Mouse (Mus musculus): ENCODE data around the gene Tmem131. TPM values are rescaled to one million over a fixed set of nuclear protein-coding genes. Genes with fewer than 3 reads are reported as not detected.

Gene Tmem131
- total RNA-seq, 2 experiments from 2014 or later = 168 to 214 TPM

DNA sequence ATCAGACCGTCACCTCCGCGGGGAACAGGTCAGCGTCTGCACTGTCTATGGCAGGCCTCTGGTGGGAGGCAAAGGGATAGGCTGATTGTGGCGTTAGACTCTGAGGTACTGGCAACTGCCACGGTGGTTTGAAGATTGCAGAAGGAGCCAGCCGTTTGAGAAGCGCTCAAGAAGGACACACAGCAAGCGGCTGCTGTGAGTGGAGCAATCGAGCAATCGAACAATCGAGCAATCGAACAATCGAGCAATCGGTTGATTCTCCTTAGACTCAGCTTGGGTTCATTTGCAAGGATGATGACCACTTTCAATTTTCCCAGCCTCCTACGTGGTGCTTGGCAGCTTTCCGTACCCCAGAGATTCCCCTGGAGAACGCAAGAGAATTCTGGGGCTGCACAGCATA, 184.4 kb downstream of the Tmem131 start:
- ATAC-seq (replicated peaks; ENCODE audit: low FRiP score, poor library complexity, severe bottlenecking) = no peak

DNA sequence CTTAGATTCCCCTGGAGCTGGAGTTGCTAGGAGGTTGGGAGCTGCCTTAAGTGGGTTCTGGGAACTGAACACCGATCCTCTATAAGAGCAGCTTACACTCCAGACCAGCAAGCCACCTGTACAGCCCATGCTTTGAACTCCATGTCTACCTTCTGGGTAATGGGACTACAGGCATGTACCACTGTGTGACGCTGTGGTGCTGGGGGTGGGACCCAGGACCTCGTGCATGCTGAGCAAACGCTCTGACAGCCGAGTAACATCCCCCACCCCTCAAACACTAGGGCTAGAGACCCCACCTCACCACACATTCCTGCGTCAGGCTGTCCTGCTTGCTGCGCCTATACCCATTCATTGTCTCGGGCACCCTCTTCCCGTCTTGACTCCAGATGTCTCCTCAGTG, 184.9 kb downstream of the Tmem131 start:
- ATAC-seq (replicated peaks; ENCODE audit: low FRiP score, poor library complexity, severe bottlenecking) = no peak

DNA sequence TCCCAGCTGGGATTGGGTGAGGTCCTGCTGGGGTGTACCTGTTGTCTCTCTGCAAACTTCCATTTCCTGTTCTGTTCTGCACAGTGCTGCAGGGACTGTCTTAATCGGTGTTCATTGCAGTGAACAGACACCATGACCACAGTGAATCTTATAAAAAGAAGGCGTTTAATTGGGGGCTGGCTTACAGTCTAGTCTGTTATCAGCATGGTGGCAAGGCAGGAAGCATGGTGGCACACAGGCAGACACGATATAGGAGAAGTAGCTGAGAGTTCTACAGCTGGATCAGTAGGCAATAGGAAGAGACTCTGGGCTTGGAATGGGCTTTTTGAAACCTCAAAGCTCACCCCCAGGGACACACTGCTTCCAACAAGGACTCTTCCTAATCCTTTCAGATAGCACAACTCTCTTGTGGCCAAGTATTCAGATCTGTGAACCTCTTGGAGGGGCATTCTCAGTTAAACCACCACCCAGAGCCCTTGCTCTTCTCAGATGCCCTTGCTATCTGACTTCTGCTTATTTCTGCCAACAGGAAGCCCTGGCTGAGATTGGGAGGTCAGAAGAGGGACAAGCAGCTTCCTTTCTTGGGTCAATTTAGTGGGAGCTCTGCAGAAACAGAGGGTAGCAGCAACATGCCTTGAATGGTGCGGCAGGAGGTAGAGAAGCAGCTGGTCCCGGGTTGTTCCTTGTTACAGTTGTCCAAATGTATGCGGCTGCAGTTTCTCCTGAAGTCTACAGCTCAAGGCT, 189.4 kb downstream of the Tmem131 start:
- no peak for ATAC-seq (replicated peaks; ENCODE audit: low FRiP score, poor library complexity, severe bottlenecking)

DNA sequence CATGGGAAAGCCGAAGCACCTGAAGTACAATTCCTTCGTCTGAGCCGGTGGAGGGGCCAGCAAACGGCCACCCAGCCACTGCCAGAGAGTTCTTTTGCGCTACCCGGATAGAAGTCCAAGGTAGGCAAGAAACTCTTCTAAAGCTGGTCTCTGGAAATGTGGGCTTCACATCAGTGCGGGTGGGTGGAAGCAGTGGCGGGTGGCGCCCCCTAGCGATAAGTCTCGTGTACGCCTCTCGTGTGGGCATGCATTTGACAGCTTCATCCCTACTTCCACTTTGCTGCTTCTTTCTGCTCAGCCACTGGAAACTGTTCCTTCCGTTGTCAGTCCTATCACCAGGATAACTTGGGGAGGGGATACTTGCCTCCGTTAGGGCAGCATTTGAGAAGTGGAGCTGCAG, 197.0 kb downstream of the Tmem131 start:
- ATAC-seq (replicated peaks; ENCODE audit: low FRiP score, poor library complexity, severe bottlenecking) = no peak

DNA sequence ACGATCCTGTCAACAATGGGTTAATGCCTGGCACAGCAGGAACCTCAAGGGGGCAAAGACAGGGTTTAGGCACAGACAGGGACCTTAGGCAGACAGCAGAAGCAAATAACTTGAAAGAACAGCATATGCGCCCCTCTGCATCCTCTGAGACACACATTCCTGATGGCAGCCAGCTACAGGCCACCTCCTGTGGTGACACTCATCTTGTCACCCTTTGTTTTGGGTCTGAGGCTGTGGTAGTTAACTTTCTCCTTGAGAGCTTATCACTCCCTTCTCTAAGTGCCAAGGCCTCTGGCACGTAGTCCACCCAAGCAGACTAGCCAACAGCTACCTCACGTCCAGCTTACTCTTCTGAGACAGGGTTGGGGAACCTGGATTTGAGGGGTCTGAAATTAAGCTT, 197.8 kb downstream of the Tmem131 start:
- no peak for ATAC-seq (replicated peaks; ENCODE audit: low FRiP score, poor library complexity, severe bottlenecking)

DNA sequence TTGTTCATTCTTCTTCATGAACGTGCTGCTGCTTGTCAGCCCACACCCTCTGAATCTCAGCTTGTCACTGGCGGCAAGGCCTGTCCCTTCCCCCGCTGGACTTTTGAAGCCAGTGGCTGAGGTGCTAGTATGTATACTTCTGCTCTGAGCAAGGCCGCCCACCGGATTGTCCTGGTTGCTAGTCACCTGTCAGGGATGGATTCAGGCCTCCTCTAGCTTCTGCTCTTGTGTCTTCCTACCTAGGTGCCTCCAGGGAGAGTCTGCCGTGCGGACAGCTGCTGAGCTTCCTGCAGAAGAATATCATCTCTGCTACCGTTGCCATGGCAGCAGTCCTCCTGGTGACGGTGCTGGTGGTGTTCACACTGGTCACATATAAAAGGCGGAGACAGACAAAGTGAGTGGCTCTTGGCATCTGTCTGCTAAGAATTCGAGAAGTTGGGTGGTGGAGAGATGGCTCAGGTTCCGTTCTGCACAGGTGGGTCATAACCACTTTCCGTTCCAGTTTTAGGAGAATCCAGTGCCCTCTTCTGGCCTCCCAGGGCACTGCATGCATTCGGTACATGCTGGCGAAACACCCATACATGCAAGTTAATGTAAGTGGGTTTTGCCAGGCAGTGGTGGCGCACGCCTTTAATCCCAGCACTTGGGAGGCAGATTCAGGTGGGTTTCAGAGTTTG, 199.1 kb downstream of the Tmem131 start:
- no peak for ATAC-seq (replicated peaks; ENCODE audit: low FRiP score, poor library complexity, severe bottlenecking)

DNA sequence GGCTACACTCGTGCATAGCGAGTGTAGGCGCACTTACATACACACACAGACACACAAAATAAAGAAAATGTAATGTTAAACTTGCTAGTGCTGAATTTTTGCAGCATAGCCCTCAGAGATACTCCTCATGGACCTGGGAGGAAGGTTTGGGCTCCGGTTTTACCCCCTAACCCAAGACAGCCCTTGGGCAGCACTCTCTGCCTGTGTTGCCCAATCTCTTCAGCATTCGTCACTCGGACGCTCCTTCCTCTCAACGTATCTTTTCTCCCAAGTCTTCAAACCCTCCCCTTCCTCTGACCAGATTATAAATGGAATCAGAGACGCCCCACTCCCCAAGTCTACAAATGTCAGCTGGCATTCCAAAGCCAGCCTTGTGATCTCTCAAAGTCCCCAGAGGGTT, 200.4 kb downstream of the Tmem131 start:
- no peak for ATAC-seq (replicated peaks; ENCODE audit: low FRiP score, poor library complexity, severe bottlenecking)

Other genes with a start within 250 kb of the Tmem131 start
- not detected in 2 replicates for gene 4933424G06Rik, start 233.5 kb downstream of the Tmem131 start, total RNA-seq (2015; ENCODE audit: low replicate concordance)
- not detected in 2 replicates for gene 4933424G06Rik, start 233.5 kb downstream of the Tmem131 start, total RNA-seq (2017; ENCODE audit: low replicate concordance)
- 3.6 and 4.2 TPM in 2 replicates for gene Actr1b, start 229.2 kb downstream of the Tmem131 start, total RNA-seq (2015; ENCODE audit: low replicate concordance)
- gene Actr1b, start 229.2 kb downstream of the Tmem131 start, total RNA-seq (2017; ENCODE audit: low replicate concordance) = 6.2 and 9.6 TPM in 2 replicates
- not detected in 2 replicates for gene Zap70, start 181.9 kb downstream of the Tmem131 start, total RNA-seq (2015; ENCODE audit: low replicate concordance)
- gene Zap70, start 181.9 kb downstream of the Tmem131 start, total RNA-seq (2017; ENCODE audit: low replicate concordance) = 0.17 and 0.70 TPM in 2 replicates
- gene Vwa3b, start 82.9 kb upstream of the Tmem131 start, total RNA-seq (2015; ENCODE audit: low replicate concordance) = not detected in 2 replicates
- not detected in 2 replicates for gene Vwa3b, start 82.9 kb upstream of the Tmem131 start, total RNA-seq (2017; ENCODE audit: low replicate concordance)